Mouse (Mus musculus): ENCODE data around the gene Gm9999. TPM values are rescaled to one million over a fixed set of nuclear protein-coding genes. Genes with fewer than 3 reads are reported as not detected.

Gm9999 gene
- polyA plus RNA-seq, 1 experiment from 2014 or later, result not detected

DNA sequence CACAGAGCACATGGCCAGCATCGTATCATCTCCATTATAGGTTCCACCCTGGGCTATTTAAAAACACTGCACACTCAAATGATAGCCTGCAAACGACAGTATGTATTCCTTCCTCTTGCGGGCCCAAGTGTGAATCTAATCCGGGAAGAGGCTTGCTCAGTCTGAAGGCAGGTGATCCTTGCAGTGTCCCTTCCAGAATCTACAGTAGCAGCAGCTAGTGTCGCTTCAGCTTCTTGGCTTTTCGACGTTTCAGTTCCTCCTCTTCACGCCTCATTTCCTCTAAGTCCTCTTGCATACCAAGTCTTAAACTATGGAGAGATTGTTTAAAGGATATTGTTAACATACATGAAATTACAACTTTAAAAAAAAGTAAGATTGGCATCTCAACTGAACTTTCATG, 9.7 kb downstream of the Gm9999 start:
- ATAC-seq (ENCODE audit: insufficient number of reproducible peaks, low FRiP score, low TSS enrichment, low read depth), result no peak
- Histone ChIP-seq H3K27ac (replicated peaks; ENCODE audit: low read depth, low read length) (no peak overlapping the region), H3K36me3 (ENCODE audit: control insufficient read depth, insufficient read depth, low read length) (peaks cover 18% of the 10 kb centered on the region; the same call in 1 of the 2 replicates), H3K4me3 (ENCODE audit: low read depth, low read length) (no peak overlapping the region), H3K4me1 (ENCODE audit: control insufficient read depth, insufficient read depth, low read length) (no peaks in the 10 kb centered on the region), H3K9me3 (ENCODE audit: control insufficient read depth, low read length) (no peaks in the 10 kb centered on the region), H3K27me3 (ENCODE audit: control insufficient read depth, insufficient read depth, low read length) (no peaks in the 10 kb centered on the region), H3K9ac (ENCODE audit: low read length) (no peak overlapping the region), H3K4me2 (ENCODE audit: low read depth, severe bottlenecking) (no peak overlapping the region)
- 89% methylated on average over 8 of the region's 8 CpGs for WGBS
- no peak for DNase-seq (ENCODE audit: low spot score)

DNA sequence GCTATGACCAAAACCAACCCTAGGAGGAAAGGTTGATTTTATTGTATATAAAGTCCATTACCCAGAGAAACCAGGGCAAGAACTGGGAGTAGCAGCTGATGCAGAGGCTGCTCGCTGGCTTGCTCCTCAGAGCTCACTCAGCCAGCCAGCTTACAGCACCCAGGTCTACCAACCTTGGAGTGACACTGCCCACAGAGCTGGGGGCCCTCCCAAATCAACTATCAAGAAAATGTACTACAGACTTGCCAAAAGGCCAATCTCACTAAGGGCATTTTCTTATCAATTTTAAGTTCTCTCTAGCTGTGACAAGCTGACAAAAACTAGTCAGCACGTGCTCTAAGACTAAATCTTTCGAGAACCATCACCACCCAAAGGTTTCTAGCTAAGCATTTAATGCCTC, 12.2 kb downstream of the Gm9999 start:
- 89% methylated on average over 3 of the region's 3 CpGs for WGBS
- Histone ChIP-seq H3K9ac (ENCODE audit: low read length) (no peak overlapping the region), H3K27ac (replicated peaks; ENCODE audit: low read depth, low read length) (no peak overlapping the region), H3K9me3 (ENCODE audit: control insufficient read depth, low read length) (no peaks in the 10 kb centered on the region), H3K27me3 (ENCODE audit: control insufficient read depth, insufficient read depth, low read length) (no peaks in the 10 kb centered on the region), H3K4me3 (ENCODE audit: low read depth, low read length) (no peak overlapping the region), H3K36me3 (ENCODE audit: control insufficient read depth, insufficient read depth, low read length) (peaks cover 23% of the 10 kb centered on the region; the same call in 1 of the 2 replicates), H3K4me2 (ENCODE audit: low read depth, severe bottlenecking) (no peak overlapping the region), H3K4me1 (ENCODE audit: control insufficient read depth, insufficient read depth, low read length) (no peaks in the 10 kb centered on the region)
- no peak for ATAC-seq (ENCODE audit: insufficient number of reproducible peaks, low FRiP score, low TSS enrichment, low read depth)
- no peak for DNase-seq (ENCODE audit: low spot score)

DNA sequence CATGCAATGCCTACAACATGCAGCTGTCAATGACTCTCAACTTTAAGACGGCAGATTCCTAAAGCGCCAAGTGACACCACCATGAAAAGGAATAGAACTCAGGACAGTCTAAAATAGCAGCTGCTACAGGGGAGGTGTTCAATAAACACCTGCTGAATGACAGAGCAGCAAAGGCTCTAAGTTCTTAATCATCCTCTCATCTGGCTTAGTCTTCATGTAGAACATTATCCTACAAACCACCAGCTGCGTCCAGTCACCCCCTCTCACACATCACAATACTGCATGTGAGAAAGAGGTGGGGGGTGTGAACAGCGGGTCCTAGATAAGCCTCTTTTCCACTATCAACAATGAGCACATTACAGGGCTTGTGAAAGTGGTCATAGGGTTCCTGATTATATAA, 13.6 kb downstream of the Gm9999 start:
- Histone ChIP-seq H3K4me2 (ENCODE audit: low read depth, severe bottlenecking) (no peak overlapping the region), H3K9me3 (ENCODE audit: control insufficient read depth, low read length) (no peaks in the 10 kb centered on the region), H3K36me3 (ENCODE audit: control insufficient read depth, insufficient read depth, low read length) (peaks cover 23% of the 10 kb centered on the region; the same call in 1 of the 2 replicates), H3K4me3 (ENCODE audit: low read depth, low read length) (no peak overlapping the region), H3K27me3 (ENCODE audit: control insufficient read depth, insufficient read depth, low read length) (no peaks in the 10 kb centered on the region), H3K9ac (ENCODE audit: low read length) (no peak overlapping the region), H3K4me1 (ENCODE audit: control insufficient read depth, insufficient read depth, low read length) (no peaks in the 10 kb centered on the region), H3K27ac (replicated peaks; ENCODE audit: low read depth, low read length) (no peak overlapping the region)
- WGBS, result 89% methylated on average over 4 of the region's 4 CpGs
- ATAC-seq (ENCODE audit: insufficient number of reproducible peaks, low FRiP score, low TSS enrichment, low read depth), result no peak
- no peak for DNase-seq (ENCODE audit: low spot score)

DNA sequence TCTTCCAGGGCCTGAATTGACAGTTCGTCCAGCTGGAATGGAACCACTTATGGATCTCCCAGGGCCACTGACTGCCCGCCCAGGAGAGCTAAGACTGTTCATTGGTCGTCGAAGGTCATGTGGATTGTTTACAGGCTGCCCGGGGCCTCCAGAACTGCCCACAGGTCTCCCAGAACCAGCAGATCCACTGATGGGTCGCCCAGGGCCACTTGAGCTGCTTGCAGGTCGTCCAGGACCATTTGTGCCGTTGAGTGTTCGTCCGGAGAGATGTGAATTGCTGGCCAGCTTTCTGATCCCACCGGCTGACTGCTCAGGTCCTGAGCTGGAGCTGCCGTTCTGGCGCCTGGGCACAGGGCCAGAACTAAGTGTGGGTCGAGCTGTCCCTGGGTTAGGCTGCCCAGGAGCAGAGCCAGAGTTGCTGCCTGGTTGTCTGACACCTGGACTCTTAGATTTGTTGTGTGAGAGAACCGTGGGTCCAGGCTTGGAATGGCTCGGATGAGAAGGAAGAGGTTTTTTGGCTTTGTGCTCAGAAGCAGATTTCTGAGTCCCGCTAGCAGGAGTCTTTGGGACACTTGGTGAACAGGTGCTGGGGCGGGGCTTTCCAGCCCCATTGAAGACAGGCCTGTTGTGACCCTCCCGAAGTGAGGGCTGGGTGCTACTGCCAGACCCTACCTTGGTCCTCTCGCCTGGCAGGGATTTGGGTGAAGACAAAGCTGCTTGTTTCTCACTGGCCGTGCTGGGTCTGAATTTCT, 14.4 kb downstream of the Gm9999 start:
- H3K36me3 ChIP-seq (ENCODE audit: control insufficient read depth, insufficient read depth, low read length), result peaks cover 23% of the 10 kb centered on the region; the same call in 1 of the 2 replicates

DNA sequence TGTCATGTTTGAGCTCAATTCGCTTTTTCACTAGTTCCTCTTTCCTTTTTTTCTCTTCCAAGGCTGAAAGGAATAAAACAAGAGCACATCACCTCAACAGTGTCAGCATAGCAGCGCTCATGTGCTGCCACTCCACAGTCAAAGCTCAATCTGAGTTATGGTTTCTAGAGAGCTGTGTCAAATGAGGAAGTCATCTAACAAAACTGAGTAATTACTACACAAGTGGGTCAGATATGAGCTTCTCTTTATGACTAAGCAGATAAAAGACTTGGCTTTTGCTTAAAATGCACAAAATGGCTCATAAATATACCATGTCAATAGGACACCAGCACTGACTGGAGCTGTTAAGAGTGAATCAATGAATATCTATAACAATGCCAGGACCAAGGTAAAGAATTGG, 15.6 kb downstream of the Gm9999 start:
- Histone ChIP-seq H3K36me3 (ENCODE audit: control insufficient read depth, insufficient read depth, low read length) (peaks cover 20% of the 10 kb centered on the region; the same call in 1 of the 2 replicates), H3K4me1 (ENCODE audit: control insufficient read depth, insufficient read depth, low read length) (no peaks in the 10 kb centered on the region), H3K4me3 (ENCODE audit: low read depth, low read length) (no peak overlapping the region), H3K27ac (replicated peaks; ENCODE audit: low read depth, low read length) (no peak overlapping the region), H3K4me2 (ENCODE audit: low read depth, severe bottlenecking) (no peak overlapping the region), H3K27me3 (ENCODE audit: control insufficient read depth, insufficient read depth, low read length) (no peaks in the 10 kb centered on the region), H3K9me3 (ENCODE audit: control insufficient read depth, low read length) (no peaks in the 10 kb centered on the region), H3K9ac (ENCODE audit: low read length) (no peak overlapping the region)
- DNase-seq (ENCODE audit: low spot score) (no peak), ATAC-seq (ENCODE audit: insufficient number of reproducible peaks, low FRiP score, low TSS enrichment, low read depth) (no peak)
- WGBS, result 95% methylated on average over 2 of the region's 2 CpGs

More for the DNA sequence above, 14.4 kb downstream of the Gm9999 start:
- no peaks in the 10 kb centered on the region for H3K27me3 ChIP-seq (ENCODE audit: control insufficient read depth, insufficient read depth, low read length)
- H3K27ac ChIP-seq (replicated peaks; ENCODE audit: low read depth, low read length), result no peak overlapping the region
- no peaks in the 10 kb centered on the region for H3K4me1 ChIP-seq (ENCODE audit: control insufficient read depth, insufficient read depth, low read length)
- no peak overlapping the region for H3K4me3 ChIP-seq (ENCODE audit: low read depth, low read length)
- no peaks in the 10 kb centered on the region for H3K9me3 ChIP-seq (ENCODE audit: control insufficient read depth, low read length)
- no peak for ATAC-seq (ENCODE audit: insufficient number of reproducible peaks, low FRiP score, low TSS enrichment, low read depth)
- no peak for DNase-seq (ENCODE audit: low spot score)
- no peak overlapping the region for H3K4me2 ChIP-seq (ENCODE audit: low read depth, severe bottlenecking)
- 87% methylated on average over 21 of the region's 21 CpGs for WGBS
- no peak overlapping the region for H3K9ac ChIP-seq (ENCODE audit: low read length)

DNA sequence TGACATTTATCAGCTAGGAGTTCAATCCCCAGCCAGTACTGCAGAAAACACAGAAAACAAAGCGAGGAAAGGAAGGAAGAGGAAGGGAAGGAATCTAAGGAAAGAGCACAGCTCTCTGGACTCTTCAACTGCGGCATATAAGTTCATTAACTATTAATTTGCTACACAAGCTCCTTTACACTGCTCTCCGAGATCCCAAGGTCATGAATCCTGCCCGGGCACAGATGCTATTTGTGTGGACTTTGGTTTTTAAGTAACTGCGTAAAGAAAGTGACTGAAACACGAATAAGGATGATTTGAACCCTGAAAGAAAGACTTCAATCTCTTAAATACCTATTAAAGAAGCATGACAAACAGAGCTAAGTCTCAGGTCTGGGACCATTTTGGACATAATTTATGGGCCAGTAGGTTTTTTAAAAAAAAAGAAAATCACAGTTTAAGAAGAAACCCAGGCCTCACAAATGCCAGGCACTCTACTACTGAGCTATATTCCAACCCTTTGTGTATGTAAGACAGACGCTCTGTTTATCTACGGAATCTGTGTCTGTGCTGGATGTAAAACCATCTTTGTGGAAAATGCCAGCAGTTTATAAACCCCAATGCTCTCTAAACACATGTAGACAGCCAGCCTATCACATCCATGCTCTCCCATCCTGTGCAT, 16.7 kb downstream of the Gm9999 start:
- Histone ChIP-seq H3K4me1 (ENCODE audit: control insufficient read depth, insufficient read depth, low read length) (no peaks in the 10 kb centered on the region), H3K9me3 (ENCODE audit: control insufficient read depth, low read length) (no peaks in the 10 kb centered on the region), H3K27ac (replicated peaks; ENCODE audit: low read depth, low read length) (no peak overlapping the region), H3K4me3 (ENCODE audit: low read depth, low read length) (no peak overlapping the region), H3K36me3 (ENCODE audit: control insufficient read depth, insufficient read depth, low read length) (peaks cover 13% of the 10 kb centered on the region; the same call in 1 of the 2 replicates), H3K27me3 (ENCODE audit: control insufficient read depth, insufficient read depth, low read length) (no peaks in the 10 kb centered on the region), H3K4me2 (ENCODE audit: low read depth, severe bottlenecking) (no peak overlapping the region), H3K9ac (ENCODE audit: low read length) (no peak overlapping the region)
- DNase-seq (ENCODE audit: low spot score) (no peak), ATAC-seq (ENCODE audit: insufficient number of reproducible peaks, low FRiP score, low TSS enrichment, low read depth) (no peak)
- WGBS, result 87% methylated on average over 8 of the region's 8 CpGs

DNA sequence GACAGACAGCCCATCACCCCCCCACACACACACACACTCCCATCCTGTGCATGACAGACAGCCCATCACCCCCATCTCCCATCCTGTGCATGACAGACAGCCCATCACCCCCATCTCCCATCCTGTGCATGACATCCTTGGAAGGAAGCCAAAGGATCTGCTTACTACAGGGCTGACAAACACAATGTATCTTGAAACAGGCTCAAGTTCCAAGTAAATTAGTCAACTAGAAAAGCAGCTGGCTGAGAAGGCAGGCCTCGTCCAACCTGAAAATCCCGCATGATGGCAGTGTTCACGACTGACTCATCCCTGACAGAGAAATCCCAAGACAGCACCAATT, 17.2 kb downstream of the Gm9999 start:
- H3K27ac ChIP-seq (replicated peaks; ENCODE audit: low read depth, low read length), result no peak overlapping the region
- ATAC-seq (ENCODE audit: insufficient number of reproducible peaks, low FRiP score, low TSS enrichment, low read depth), result no peak
- H3K4me2 ChIP-seq (ENCODE audit: low read depth, severe bottlenecking), result no peak overlapping the region

DNA sequence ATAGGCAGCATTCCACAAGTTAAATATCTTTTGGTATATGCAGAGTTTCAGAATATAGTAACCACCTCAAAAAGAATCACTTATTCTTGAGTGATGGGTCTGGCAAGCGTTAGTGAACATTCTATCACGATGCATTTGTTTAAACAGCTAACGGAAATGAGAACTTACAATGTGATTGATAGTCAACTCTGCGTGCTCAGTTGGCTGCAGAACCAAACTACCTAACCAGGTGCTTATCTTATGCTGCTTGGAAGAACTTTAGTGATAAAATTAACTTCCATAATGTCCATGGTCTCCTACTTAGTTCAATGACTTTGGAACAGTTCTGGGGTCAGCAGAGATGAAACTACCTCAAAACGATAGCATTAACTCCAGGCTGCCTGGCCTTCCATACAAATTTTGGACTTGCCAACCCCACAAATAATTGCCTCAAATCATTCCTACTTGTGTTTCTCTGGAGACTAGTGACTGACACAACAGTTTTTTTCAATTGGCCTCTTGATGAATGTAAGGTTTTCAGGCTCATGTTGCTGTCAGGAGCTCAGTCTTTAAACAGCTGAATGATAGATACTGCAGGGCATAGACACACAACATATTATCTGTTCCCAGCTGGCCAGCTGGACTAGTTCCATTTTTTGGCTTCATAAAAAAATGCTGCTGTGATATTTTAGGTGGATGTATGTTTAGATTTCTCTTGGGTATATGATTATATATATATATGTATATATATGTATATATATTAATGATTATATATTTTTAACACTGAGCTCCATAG, 17.9 kb downstream of the Gm9999 start:
- Histone ChIP-seq H3K27me3 (ENCODE audit: control insufficient read depth, insufficient read depth, low read length) (no peaks in the 10 kb centered on the region), H3K27ac (replicated peaks; ENCODE audit: low read depth, low read length) (no peak overlapping the region), H3K36me3 (ENCODE audit: control insufficient read depth, insufficient read depth, low read length) (peaks cover 12% of the 10 kb centered on the region; the same call in 1 of the 2 replicates), H3K4me1 (ENCODE audit: control insufficient read depth, insufficient read depth, low read length) (no peaks in the 10 kb centered on the region), H3K9me3 (ENCODE audit: control insufficient read depth, low read length) (no peaks in the 10 kb centered on the region), H3K9ac (ENCODE audit: low read length) (no peak overlapping the region), H3K4me2 (ENCODE audit: low read depth, severe bottlenecking) (no peak overlapping the region), H3K4me3 (ENCODE audit: low read depth, low read length) (no peak overlapping the region)
- no peak for DNase-seq (ENCODE audit: low spot score)
- ATAC-seq (ENCODE audit: insufficient number of reproducible peaks, low FRiP score, low TSS enrichment, low read depth), result no peak
- WGBS, result 82% methylated on average over 5 of the region's 5 CpGs

More for the DNA sequence above, 17.2 kb downstream of the Gm9999 start:
- no peaks in the 10 kb centered on the region for H3K27me3 ChIP-seq (ENCODE audit: control insufficient read depth, insufficient read depth, low read length)
- H3K36me3 ChIP-seq (ENCODE audit: control insufficient read depth, insufficient read depth, low read length), result peaks cover 12% of the 10 kb centered on the region; the same call in 1 of the 2 replicates
- no peaks in the 10 kb centered on the region for H3K9me3 ChIP-seq (ENCODE audit: control insufficient read depth, low read length)
- H3K4me1 ChIP-seq (ENCODE audit: control insufficient read depth, insufficient read depth, low read length), result no peaks in the 10 kb centered on the region
- no peak for DNase-seq (ENCODE audit: low spot score)
- no peak overlapping the region for H3K4me3 ChIP-seq (ENCODE audit: low read depth, low read length)
- H3K9ac ChIP-seq (ENCODE audit: low read length), result no peak overlapping the region
- 79% methylated on average over 3 of the region's 3 CpGs for WGBS
